In the genomic region with DNA sequence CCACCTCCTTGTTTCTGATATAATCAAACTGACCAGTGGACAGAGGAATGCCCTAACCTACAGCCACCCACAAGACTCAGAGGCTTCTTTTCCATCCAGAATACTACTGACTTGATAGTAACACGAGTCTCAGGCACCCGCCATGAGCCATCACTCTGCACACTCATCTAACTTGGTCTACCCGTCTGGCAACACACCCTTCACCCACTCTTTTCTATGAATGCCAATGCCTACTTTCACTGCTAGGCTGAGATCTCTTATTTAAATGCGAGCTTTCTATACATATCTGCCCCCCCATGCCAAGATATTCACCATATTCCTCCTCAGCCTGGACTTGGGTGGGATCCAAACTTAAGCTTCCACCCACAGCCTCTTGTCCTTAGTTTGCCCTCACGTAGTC, we compare ENCODE assay signal across 36 mouse cellular contexts. TPM values are rescaled to one million over a fixed set of nuclear protein-coding genes. Genes with fewer than 3 reads are reported as not detected.
"Had no signal": no experiment of that assay in that cellular context is flagged by ENCODE, and none has a peak within 500 bp of the region (broad histone marks: within the 10 kb centered on the region; RNA-seq: fewer than 3 reads in every experiment).

No protein-coding gene starts in this region.

- H3K27ac ChIP-seq: heart, embryonic 10.5 days; heart, embryonic 13.5 days; heart, embryonic 15.5 days; hindbrain, embryonic 10.5 days; hindbrain, embryonic 12.5 days; hindbrain, embryonic 13.5 days; hindbrain, embryonic 14.5 days; hindbrain, embryonic 15.5 days; hindbrain, postnatal 0 days; intestine, embryonic 15.5 days; kidney, embryonic 15.5 days; kidney, postnatal 0 days; layer of hippocampus, adult 2 months had no signal

- DNase-seq: heart, postnatal 10 days; heart, postnatal 14 days; heart, postnatal 36 days; heart, postnatal 4 days; kidney, adult 11 months; kidney, adult 18-20 months; kidney, adult 2 months; kidney, adult 8-10 months; kidney, adult 9 months; kidney, postnatal 10 days; kidney, postnatal 14 days; kidney, postnatal 25 days; kidney, postnatal 36 days; kidney, postnatal 4 days; layer of hippocampus, adult 9-11 months; layer of hippocampus, postnatal 36 days had no signal

- H3K27me3 ChIP-seq: heart, embryonic 12.5 days; heart, embryonic 13.5 days; heart, embryonic 15.5 days; hindbrain, embryonic 12.5 days; hindbrain, embryonic 13.5 days; hindbrain, embryonic 15.5 days; intestine, embryonic 15.5 days; kidney, embryonic 15.5 days had no signal

- H3K9ac ChIP-seq: heart, embryonic 12.5 days; heart, embryonic 13.5 days; heart, embryonic 15.5 days; hindbrain, embryonic 12.5 days; hindbrain, embryonic 13.5 days; hindbrain, embryonic 14.5 days; hindbrain, embryonic 15.5 days; intestine, embryonic 15.5 days; kidney, embryonic 15.5 days had no signal

- H3K4me1 ChIP-seq: intestine, embryonic 15.5 days had no signal

- H3K36me3 ChIP-seq: heart, embryonic 15.5 days; hindbrain, embryonic 10.5 days; hindbrain, embryonic 12.5 days; hindbrain, embryonic 13.5 days; hindbrain, embryonic 15.5 days; intestine, embryonic 15.5 days; kidney, embryonic 15.5 days had no signal

- H3K4me2 ChIP-seq: heart, embryonic 11.5 days; heart, embryonic 12.5 days; heart, embryonic 13.5 days; heart, embryonic 15.5 days; hindbrain, embryonic 12.5 days; hindbrain, embryonic 13.5 days; hindbrain, embryonic 14.5 days; hindbrain, embryonic 15.5 days; intestine, embryonic 15.5 days; kidney, embryonic 15.5 days had no signal

- ATAC-seq: hindbrain, embryonic 16.5 days; hindbrain, postnatal 0 days; inflammation-experienced regulatory T-cells, adult 6 months; intestine, embryonic 15.5 days; intestine, embryonic 16.5 days; intestine, postnatal 0 days had no signal

- H3K4me3 ChIP-seq: heart, embryonic 10.5 days; heart, embryonic 12.5 days; heart, embryonic 13.5 days; heart, embryonic 15.5 days; hindbrain, embryonic 10.5 days; hindbrain, embryonic 12.5 days; hindbrain, embryonic 13.5 days; hindbrain, embryonic 15.5 days; intestine, embryonic 15.5 days; kidney, embryonic 15.5 days; layer of hippocampus, adult 2 months had no signal

- H3K9me3 ChIP-seq: heart, embryonic 10.5 days; heart, embryonic 12.5 days; heart, embryonic 13.5 days; heart, embryonic 15.5 days; hindbrain, embryonic 10.5 days; hindbrain, embryonic 12.5 days; hindbrain, embryonic 15.5 days; intestine, embryonic 15.5 days; kidney, embryonic 15.5 days had no signal

RNA-seq across cellular contexts. Expression of gene Tmem108, which starts 15.0 kb away (rescaled TPM):
- total RNA-seq: hematopoietic stem cell, adult 5-6 weeks had no signal
